Mouse (Mus musculus) embryonic facial prominence, embryonic 10.5 days (tissue): ENCODE measurements around the gene Tstd1. TPM values are rescaled to one million over a fixed set of nuclear protein-coding genes. Genes with fewer than 3 reads are reported as not detected.

Source experiments
- DNase-seq: peaks from one replicate; pipeline ENCODE4 v3.0.0-alpha.2; 2017; ENCODE audit warnings: low spot score
- H3K27ac ChIP-seq: fragments of 300-500 bp; sonication (generic); replicated peaks from 2 replicates; pipeline ENCODE4 v1.5.1; 2016; ENCODE audit warnings: mild to moderate bottlenecking
- H3K27me3 ChIP-seq: fragments of 300-500 bp; sonication (generic); replicated peaks from 2 replicates; pipeline ENCODE4 v1.6.1; 2016; ENCODE audit warnings: low read depth, mild to moderate bottlenecking; ENCODE audit not compliant: poor library complexity, severe bottlenecking
- H3K36me3 ChIP-seq: fragments of 300-500 bp; sonication (generic); replicated peaks from 2 replicates; pipeline ENCODE4 v1.6.1; 2016; ENCODE audit warnings: mild to moderate bottlenecking, moderate library complexity
- H3K4me1 ChIP-seq: fragments of 300-500 bp; sonication (generic); 2 replicates; pipeline ENCODE4 v1.6.1; 2016
- H3K4me3 ChIP-seq: fragments of 300-500 bp; sonication (generic); 2 replicates; pipeline ENCODE4 v1.5.1; 2016; ENCODE audit warnings: mild to moderate bottlenecking, moderate library complexity
- H3K9me3 ChIP-seq: fragments of 300-500 bp; sonication (generic); 2 replicates; pipeline ENCODE4 v1.6.1; 2016; ENCODE audit warnings: mild to moderate bottlenecking
- WGBS: fragments of 180-500 bp; shearing (Covaris S2); methylation state at CpG from one replicate; pipeline ENCODE4 v1.1.7; 2016; 5-methylcytosine and 5-hydroxymethylcytosine counted together
- polyA plus RNA-seq: library from polyadenylated mRNA; unstranded; fragments of >200 nt; fragmentation: Nextera tagmentation; extraction: Ambion mirVana; gene quantifications from 2 replicates; pipeline ENCODE4 v1.2.1, GENCODE M21; 2016

Tstd1 gene
- polyA plus RNA-seq, 1 experiment from 2014 or later, result 6.0 TPM

- Histone ChIP-seq H3K36me3 (no peaks in the 10 kb centered on the region), H3K27me3 (no peaks in the 10 kb centered on the region), H3K27ac (no peak overlapping the region), H3K4me3 (no peak overlapping the region), H3K9me3 (no peaks in the 10 kb centered on the region), H3K4me1 (peaks cover 26% of the 10 kb centered on the region)
- no peak for DNase-seq
- 71% methylated on average over 4 of the region's 4 CpGs for WGBS
These were observed 28.6 kb upstream of the Tstd1 start for GRCm38 (mm10) chr1:171390101-171390500.

- Histone ChIP-seq H3K36me3 (no peaks in the 10 kb centered on the region), H3K27ac (no peak overlapping the region)
- WGBS, result 73% methylated on average over 4 of the region's 4 CpGs
These were observed 16.9 kb upstream of the Tstd1 start for GRCm38 (mm10) chr1:171401821-171402220.

GRCm38 (mm10) chr1:171402991-171403390 lies 15.7 kb upstream of the Tstd1 start:
- Histone ChIP-seq H3K36me3 (no peaks in the 10 kb centered on the region), H3K4me3 (no peak overlapping the region), H3K27me3 (peaks cover 13% of the 10 kb centered on the region), H3K27ac (no peak overlapping the region), H3K9me3 (no peaks in the 10 kb centered on the region), H3K4me1 (no peaks in the 10 kb centered on the region)
- DNase-seq, result no peak
- WGBS, result 75% methylated on average over 9 of the region's 9 CpGs

More at GRCm38 (mm10) chr1:171401821-171402220, 16.9 kb upstream of the Tstd1 start:
- Histone ChIP-seq H3K9me3 (no peaks in the 10 kb centered on the region), H3K27me3 (0 out of 2 replicates have a peak, but pooled peaks cover 4% of the 10 kb centered on the region), H3K4me3 (no peak overlapping the region), H3K4me1 (no peaks in the 10 kb centered on the region)
- no peak for DNase-seq

- WGBS, result 79% methylated on average over 5 of the region's 5 CpGs
- H3K27me3 ChIP-seq, result peaks cover 20% of the 10 kb centered on the region
- H3K36me3 ChIP-seq, result no peaks in the 10 kb centered on the region
- H3K4me3 ChIP-seq, result no peak overlapping the region
- peaks cover under 1% of the 10 kb centered on the region for H3K4me1 ChIP-seq
- no peak overlapping the region for H3K27ac ChIP-seq
- no peaks in the 10 kb centered on the region for H3K9me3 ChIP-seq
- DNase-seq, result no peak
These were observed 11.4 kb upstream of the Tstd1 start for GRCm38 (mm10) chr1:171407263-171407662.

GRCm38 (mm10) chr1:171410231-171410630 lies 8.4 kb upstream of the Tstd1 start:
- Histone ChIP-seq H3K27ac (no peak overlapping the region), H3K9me3 (no peaks in the 10 kb centered on the region), H3K36me3 (peaks cover 20% of the 10 kb centered on the region), H3K4me3 (no peak overlapping the region), H3K27me3 (peaks cover 20% of the 10 kb centered on the region), H3K4me1 (peaks cover 15% of the 10 kb centered on the region)
- 81% methylated on average over 1 of the region's 1 CpGs for WGBS
- DNase-seq, result no peak

GRCm38 (mm10) chr1:171410947-171411484 lies 7.7 kb upstream of the Tstd1 start, which contains the start of gene Usf1:
Gene Usf1 (plus strand): TSS chr1:171411313.
- Histone ChIP-seq H3K36me3 (peaks cover 28% of the 10 kb centered on the region), H3K4me1 (peaks cover 15% of the 10 kb centered on the region), H3K27ac (peak within 1 kb of the TSS; percentile 97), H3K27me3 (peaks cover 20% of the 10 kb centered on the region), H3K9me3 (no peaks in the 10 kb centered on the region), H3K4me3 (peak within 1 kb of the TSS; percentile 97)
- DNase-seq, result peak; percentile 96
- under 1% methylated on average over 36 of the region's 36 CpGs for WGBS

- no peak for DNase-seq
- Histone ChIP-seq H3K27ac (peak overlapping the region; percentile 97), H3K27me3 (peaks cover 20% of the 10 kb centered on the region), H3K9me3 (no peaks in the 10 kb centered on the region), H3K4me1 (peaks cover 15% of the 10 kb centered on the region), H3K36me3 (peaks cover 33% of the 10 kb centered on the region), H3K4me3 (peak overlapping the region; percentile 97)
- WGBS, result under 1% methylated on average over 39 of the region's 39 CpGs
These were observed 7.2 kb upstream of the Tstd1 start for GRCm38 (mm10) chr1:171411492-171411941.

GRCm38 (mm10) chr1:171412001-171412441 lies 6.7 kb upstream of the Tstd1 start:
- Histone ChIP-seq H3K36me3 (peaks cover 38% of the 10 kb centered on the region), H3K9me3 (no peaks in the 10 kb centered on the region), H3K27me3 (peaks cover 20% of the 10 kb centered on the region), H3K4me3 (peak overlapping the region; percentile 97), H3K4me1 (peaks cover 15% of the 10 kb centered on the region), H3K27ac (peak overlapping the region; percentile 97)
- DNase-seq, result peak; percentile 69
- 2% methylated on average over 20 of the region's 20 CpGs for WGBS

- peak overlapping the region; percentile 97 for H3K27ac ChIP-seq
- H3K9me3 ChIP-seq, result no peaks in the 10 kb centered on the region
- peaks cover 42% of the 10 kb centered on the region for H3K36me3 ChIP-seq
- H3K27me3 ChIP-seq, result peaks cover 17% of the 10 kb centered on the region
- peak; percentile 21 for DNase-seq
- H3K4me3 ChIP-seq, result peak overlapping the region; percentile 97
- 60% methylated on average over 3 of the region's 3 CpGs for WGBS
- peaks cover 15% of the 10 kb centered on the region for H3K4me1 ChIP-seq
These were observed 6.2 kb upstream of the Tstd1 start for GRCm38 (mm10) chr1:171412446-171412845.

GRCm38 (mm10) chr1:171413608-171414007 lies 5.1 kb upstream of the Tstd1 start:
- peaks cover 54% of the 10 kb centered on the region for H3K36me3 ChIP-seq

GRCm38 (mm10) chr1:171419291-171419882 lies 715 bp downstream of the Tstd1 start:
- no peak overlapping the region for H3K4me3 ChIP-seq
- H3K27me3 ChIP-seq, result no peaks in the 10 kb centered on the region
- WGBS, result 57% methylated on average over 12 of the region's 12 CpGs
- H3K9me3 ChIP-seq, result no peaks in the 10 kb centered on the region
- H3K27ac ChIP-seq, result no peak overlapping the region
- DNase-seq, result no peak
- H3K36me3 ChIP-seq, result peaks cover 70% of the 10 kb centered on the region
- peaks cover 6% of the 10 kb centered on the region; the same call in 1 of the 2 replicates for H3K4me1 ChIP-seq

More at GRCm38 (mm10) chr1:171413608-171414007, 5.1 kb upstream of the Tstd1 start:
- Histone ChIP-seq H3K27me3 (peaks cover 7% of the 10 kb centered on the region), H3K4me1 (peaks cover 15% of the 10 kb centered on the region), H3K9me3 (no peaks in the 10 kb centered on the region), H3K27ac (no peak overlapping the region), H3K4me3 (no peak overlapping the region)
- WGBS, result 80% methylated on average over 8 of the region's 8 CpGs
- no peak for DNase-seq

- H3K4me1 ChIP-seq, result peaks cover 6% of the 10 kb centered on the region; the same call in 1 of the 2 replicates
- no peak overlapping the region for H3K4me3 ChIP-seq
- H3K9me3 ChIP-seq, result no peaks in the 10 kb centered on the region
- 80% methylated on average over 5 of the region's 5 CpGs for WGBS
- H3K27me3 ChIP-seq, result no peaks in the 10 kb centered on the region
- peaks cover 64% of the 10 kb centered on the region for H3K36me3 ChIP-seq
- DNase-seq, result no peak
- H3K27ac ChIP-seq, result no peak overlapping the region
These were observed 1.2 kb downstream of the Tstd1 start for GRCm38 (mm10) chr1:171419905-171420304.
